Mouse (Mus musculus): ENCODE measurements around the gene Trp53i11.

Gene Trp53i11

DNA sequence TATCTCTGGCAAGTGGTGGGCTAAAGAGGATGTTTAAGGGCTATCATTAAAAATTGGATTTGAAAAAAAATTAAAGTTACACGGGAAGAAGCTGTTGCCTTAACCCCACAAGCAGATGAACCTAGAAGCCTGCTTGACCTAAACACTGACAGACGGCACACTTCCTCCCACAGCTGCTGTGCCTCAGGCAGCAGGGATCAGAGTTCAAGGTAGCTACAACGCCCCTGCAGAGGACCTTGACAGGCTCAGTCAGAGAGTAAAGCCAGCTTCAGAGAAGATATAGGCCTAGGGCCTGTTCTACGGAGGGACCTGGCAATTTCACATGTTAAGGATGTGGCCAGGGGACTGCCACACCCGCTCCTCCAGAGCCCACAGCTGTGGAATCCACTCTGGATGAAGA, 14.9 kb upstream of the Trp53i11 start:
- no peak for DNase-seq

DNA sequence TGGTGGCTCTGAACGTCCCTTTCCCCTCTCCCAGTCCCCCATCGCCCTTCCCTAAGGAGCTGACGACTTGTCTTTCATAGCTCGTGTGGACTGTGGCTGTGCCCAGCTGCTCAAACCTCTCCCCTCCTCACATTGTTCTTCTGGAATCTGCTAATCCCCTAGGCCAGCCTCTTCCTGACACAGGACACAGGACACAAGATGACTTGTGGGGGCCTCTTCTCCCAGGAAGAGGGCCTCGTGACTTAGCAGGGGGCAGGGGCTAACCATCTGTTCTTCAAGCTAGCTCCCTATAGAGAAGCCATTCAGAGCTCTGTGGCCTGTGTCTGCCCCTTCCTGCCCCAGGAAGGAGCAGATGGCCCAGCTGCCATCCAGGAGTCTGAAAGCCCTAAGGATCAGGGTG, 13.2 kb upstream of the Trp53i11 start:
- no peak for DNase-seq

DNA sequence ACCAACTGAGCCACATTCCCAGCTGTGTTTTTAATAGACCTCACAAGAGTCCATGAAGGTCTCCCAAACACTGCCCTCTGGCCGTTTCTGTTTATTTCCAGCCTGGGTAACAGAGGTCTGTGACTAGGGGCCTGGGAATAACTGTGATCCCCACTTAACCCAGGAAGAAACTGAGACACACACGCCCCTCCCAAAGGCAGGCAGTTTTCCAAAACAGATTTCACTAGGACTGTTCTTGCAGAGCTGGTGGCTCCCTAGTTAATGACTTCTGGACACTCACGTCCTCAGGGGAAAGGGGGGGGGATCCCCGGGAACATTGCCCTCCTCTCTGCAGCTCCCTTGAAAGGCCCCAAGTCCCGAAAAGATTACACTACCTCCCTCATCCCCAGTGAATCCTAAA, 12.1 kb upstream of the Trp53i11 start:
- peak; percentile 63 for DNase-seq

DNA sequence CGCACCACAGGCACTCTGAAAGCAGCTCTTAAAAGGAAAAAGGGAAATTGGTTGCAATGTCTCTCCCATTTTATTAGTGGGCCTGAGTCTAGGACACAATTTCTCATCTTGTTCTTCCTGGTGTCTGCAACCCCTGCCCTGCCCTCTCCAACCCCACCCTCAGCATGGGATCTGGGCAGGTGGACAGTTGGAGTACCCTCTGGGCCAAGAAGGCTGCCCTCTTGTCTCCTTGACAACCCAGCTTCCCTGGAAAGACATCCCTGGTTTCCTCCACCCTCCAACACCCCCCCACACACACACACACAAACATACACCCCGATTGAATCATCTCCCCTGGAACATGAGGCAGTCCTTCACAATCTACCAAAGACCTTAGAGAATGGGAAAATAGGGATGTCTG, 11.6 kb upstream of the Trp53i11 start:
- DNase-seq = no peak

DNA sequence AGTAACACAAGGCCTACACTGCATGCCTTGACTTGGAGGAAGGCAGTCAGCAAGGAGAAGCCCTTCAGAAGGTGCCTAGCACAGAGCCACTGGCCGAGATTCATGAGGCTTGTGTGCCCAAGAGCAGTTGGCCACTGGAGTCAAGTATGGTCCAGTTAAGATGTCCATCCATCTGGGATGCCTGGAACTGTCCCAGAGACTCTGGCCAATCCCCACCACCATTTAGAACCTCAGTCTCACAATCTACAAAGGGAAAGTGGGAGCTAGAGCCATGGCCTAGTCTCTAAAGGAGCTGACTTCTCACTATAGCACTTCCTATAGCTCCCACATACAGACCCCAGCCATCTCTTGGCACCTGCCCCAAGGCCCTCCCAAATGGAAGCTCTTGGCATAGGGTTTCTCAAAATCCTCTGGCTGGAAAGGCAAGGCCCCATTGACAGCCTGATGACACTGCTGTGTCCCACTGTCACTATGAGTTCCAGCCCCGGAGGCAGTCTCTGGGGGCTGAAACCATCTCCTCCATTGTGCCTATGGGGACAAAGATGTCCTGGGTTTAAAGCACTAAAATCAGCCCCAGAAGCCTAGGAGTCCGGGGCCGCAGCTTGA, 11.1 kb upstream of the Trp53i11 start:
- no peak for DNase-seq

GRCm38 (mm10) chr2:93176871-93177667, 10.3 kb upstream of the Trp53i11 start:
- DNase-seq = peak; percentile 51

DNA sequence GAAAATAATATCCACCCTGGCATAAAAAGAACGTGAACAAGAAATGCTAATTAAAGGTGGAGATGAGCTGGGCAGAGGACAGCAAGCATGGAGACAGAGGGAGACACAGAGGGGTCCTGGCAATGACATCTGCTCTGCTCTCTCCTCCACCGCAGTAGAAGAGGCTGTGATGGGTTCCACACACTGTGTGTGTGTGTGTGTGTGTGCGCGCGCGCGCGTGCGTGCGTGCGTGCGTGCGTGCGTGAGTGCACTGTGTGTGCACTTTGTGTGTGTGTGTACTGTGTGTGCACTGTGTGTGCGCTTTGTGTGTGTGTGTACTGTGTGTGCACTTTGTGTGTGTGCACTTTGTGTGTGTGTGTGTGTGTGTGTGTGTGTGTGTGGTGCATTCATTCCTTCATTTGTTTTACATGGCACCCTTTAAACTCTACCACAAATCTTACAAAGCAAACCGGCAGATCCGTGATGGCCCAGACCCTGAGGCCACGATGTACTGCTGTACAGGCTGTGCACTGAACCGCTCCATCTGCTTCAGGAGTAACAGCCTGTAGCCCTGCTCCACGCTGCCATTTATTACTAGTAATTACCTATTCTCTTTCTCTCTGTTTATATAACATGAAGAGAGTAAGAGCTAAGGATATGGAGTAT, 9.6 kb upstream of the Trp53i11 start:
- no peak for DNase-seq

- no peak for DNase-seq
Observed at GRCm38 (mm10) chr2:93178313-93178677, 9.1 kb upstream of the Trp53i11 start.

DNA sequence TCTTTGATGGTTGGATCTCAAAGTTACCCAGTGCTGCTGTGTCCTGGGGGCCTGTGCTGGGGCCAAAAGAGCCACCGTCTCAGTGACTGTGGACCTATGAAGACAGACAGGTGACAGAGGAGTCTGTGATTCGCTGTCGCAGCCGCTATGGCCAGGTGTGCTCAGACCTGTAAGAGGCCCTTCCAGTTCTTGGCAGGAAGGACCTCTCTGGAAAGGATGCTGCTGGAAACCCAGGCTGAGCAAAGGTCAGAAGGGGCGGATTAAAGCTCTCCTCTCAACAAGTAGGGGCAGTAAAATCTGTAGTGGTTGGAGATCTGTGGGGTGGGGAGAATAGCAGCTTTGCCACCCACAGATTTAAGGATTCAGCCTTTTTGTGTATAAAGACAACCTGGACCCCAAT, 7.7 kb upstream of the Trp53i11 start:
- DNase-seq = no peak

GRCm38 (mm10) chr2:93180077-93180844, 7.1 kb upstream of the Trp53i11 start:
- peak; percentile 48 for DNase-seq

DNA sequence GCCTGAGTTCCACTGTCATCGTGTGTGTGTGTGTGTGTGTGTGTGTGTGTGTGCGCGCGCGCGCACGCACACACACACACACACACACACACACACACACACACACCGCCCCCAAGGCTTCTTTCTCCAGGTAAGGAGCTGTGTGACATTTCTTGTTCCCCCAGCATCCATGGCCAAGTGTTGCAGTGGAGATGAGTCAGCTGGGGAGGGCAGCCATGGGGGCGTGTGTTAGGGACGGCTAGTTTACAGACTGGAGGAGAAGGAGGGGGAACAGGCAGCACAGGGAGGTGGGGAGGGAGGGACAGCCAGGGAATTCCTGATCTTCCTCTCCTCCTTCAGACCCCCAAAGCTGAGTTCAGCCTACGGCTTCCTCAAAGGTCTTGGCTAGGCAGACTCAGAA, 4.5 kb upstream of the Trp53i11 start:
- peak; percentile 24 for DNase-seq

- peak; percentile 59 for DNase-seq
Observed at GRCm38 (mm10) chr2:93188020-93188760, 842 bp downstream of the Trp53i11 start.

GRCm38 (mm10) chr2:93188761-93189458, 1.6 kb downstream of the Trp53i11 start:
- DNase-seq = peak; percentile 82

- DNase-seq = peak; percentile 51
Observed at GRCm38 (mm10) chr2:93190771-93191487, 3.6 kb downstream of the Trp53i11 start.

DNA sequence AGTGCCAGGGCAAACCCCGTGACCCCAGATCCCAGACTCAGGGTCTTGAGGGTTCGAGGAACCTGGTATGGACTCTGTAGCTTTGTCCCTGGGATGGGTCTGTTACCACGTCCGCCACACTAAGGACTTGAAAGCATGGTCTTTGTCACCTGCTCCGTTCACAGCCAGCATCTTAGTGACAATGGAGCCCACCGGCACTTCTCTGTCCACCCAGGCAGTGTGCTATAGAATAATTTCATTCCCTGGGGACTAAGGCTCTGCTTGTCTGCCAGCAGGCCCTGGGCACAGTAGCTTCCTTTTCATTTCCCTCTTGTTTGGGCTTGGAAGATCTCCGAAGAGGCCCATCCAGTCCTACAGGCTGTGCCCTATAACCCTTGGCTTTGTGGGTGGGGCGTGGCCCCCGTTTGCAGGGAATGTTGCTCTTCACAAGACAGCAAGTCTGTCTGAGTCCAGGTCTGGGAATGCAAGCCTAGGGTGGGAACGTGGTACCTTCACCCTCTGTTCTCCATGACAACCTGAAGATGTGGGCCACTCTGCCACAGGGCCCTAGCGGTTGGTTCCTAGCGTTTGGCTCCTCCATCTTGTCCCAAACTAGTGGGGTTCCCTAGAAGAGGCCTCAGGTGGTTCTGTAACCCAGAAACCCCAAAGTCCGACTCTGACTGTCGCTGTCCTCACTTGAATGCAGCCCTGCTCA, 4.3 kb downstream of the Trp53i11 start:
- no peak for DNase-seq

DNA sequence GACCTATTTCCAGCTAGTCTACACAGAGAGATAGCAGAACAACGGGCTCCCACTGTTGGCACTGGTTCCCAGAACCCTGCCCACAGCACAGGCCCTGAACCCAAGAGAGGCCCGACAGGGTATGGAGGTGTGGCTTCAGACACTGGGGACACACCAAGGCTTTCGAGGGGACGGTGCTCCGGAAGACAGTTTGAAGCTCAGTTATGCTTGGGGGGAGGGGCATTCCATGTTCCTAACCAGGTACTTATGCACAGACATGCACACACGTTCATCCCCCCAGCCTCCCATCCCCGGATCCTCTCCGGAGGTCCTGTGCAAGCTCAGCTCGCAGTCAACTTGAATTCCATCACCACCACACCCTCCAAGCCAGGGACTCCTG, 4.8 kb downstream of the Trp53i11 start:
- no peak for DNase-seq

GRCm38 (mm10) chr2:93192671-93193080, 5.3 kb downstream of the Trp53i11 start:
- peak; percentile 62 for DNase-seq

DNA sequence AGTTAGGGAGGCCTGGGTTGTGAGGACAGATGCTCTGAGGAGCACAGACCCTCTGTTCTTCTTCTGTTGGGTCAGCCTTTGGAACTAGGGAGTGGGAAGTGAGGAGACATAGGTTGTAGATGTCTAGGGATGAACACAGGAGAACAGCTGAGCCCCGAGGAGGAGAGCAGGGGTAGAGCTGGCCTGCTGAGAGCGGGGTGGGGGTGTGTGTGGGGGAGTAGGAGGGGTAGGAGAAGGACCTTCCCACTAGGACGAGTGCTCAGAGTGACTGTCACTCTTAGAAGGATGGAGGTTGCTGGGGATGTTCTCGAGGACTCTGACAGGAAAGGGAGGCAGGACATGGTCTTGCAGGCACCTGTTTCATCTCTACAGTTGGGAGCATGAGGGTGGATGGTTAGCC, 6.5 kb downstream of the Trp53i11 start:
- no peak for DNase-seq

- peak; percentile 96 for DNase-seq
Observed at GRCm38 (mm10) chr2:93198846-93199245, 11.5 kb downstream of the Trp53i11 start.

GRCm38 (mm10) chr2:93199531-93199974, 12.2 kb downstream of the Trp53i11 start:
- DNase-seq = peak; percentile 87

Measured in kidney, postnatal 10 days (tissue).